Mouse (Mus musculus): Measurements from ENCODE around the gene Fam49a.
"Not testable (repeated sequence)": the region's sequence is repeated elsewhere in the genome, so short reads cannot be mapped to it uniquely, and the experiment has no call there.

The Fam49a gene

DNA sequence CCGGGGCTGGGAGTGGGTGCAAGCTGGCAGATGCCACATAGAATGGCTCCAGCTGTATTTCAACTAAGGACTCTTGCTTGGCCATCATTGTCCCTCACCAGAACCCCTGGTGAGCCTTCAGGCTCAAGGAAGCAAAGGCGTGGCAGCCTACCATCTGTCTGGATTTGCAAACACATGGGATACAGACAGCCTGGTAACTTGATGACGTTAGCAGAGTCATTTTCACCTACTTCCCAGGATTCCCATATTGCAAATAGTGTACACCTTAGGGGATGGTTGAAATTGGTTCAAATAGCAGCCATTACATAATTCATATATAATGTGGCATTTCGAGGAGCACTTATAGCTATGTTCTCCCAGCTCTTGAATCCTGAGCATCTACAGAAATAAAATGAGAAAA is 52.0 kb downstream of the Fam49a start:
- DNase-seq (ENCODE audit: low spot score in 2 of 2): no peak

GRCm38 (mm10) chr12:12314326-12314725 is 52.4 kb downstream of the Fam49a start:
- DNase-seq (ENCODE audit: low spot score in 2 of 2): no peak

- no peak for DNase-seq (ENCODE audit: low spot score in 2 of 2)
Measured at GRCm38 (mm10) chr12:12315011-12315410, 53.1 kb downstream of the Fam49a start.

- DNase-seq (ENCODE audit: low spot score in 2 of 2): no peak
Measured at GRCm38 (mm10) chr12:12316956-12317355, 55.0 kb downstream of the Fam49a start.

- DNase-seq (ENCODE audit: low spot score in 2 of 2): no peak
Measured at GRCm38 (mm10) chr12:12317606-12318005, 55.7 kb downstream of the Fam49a start.

DNA sequence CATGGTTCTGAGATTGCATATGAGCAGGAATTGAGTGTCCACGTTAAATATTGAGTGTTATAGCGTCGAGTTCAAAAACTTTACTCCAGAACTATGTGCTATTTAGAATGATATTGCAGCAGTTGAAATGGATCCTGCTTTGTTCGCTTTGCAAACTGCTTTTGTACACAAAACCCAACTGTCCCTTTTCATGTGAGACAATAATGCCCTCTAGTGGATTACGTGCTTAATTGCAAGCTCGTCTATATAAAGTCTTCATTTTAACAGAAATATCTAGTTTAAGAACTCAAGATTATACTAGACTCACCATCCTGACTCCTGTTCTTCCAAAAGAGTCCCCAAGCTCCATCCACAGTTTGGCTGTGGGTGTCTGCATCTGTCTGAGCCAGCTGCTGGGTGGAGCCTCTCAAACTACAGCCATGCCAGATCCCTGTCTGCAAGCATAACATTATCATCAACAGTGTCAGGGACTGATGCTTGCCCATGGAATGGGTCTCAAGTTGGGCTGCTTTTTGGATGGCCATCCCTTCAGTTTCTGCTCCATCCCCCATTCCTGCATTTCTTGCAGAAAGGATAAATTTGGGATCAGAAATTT is 56.3 kb downstream of the Fam49a start:
- DNase-seq (ENCODE audit: low spot score in 2 of 2): no peak

GRCm38 (mm10) chr12:12320693-12321092 is 58.8 kb downstream of the Fam49a start:
- DNase-seq (ENCODE audit: low spot score in 2 of 2): no peak

GRCm38 (mm10) chr12:12321111-12321510 is 59.2 kb downstream of the Fam49a start:
- DNase-seq (ENCODE audit: low spot score in 2 of 2): no peak

GRCm38 (mm10) chr12:12323084-12323483 is 61.1 kb downstream of the Fam49a start:
- DNase-seq (ENCODE audit: low spot score in 2 of 2): no peak

DNA sequence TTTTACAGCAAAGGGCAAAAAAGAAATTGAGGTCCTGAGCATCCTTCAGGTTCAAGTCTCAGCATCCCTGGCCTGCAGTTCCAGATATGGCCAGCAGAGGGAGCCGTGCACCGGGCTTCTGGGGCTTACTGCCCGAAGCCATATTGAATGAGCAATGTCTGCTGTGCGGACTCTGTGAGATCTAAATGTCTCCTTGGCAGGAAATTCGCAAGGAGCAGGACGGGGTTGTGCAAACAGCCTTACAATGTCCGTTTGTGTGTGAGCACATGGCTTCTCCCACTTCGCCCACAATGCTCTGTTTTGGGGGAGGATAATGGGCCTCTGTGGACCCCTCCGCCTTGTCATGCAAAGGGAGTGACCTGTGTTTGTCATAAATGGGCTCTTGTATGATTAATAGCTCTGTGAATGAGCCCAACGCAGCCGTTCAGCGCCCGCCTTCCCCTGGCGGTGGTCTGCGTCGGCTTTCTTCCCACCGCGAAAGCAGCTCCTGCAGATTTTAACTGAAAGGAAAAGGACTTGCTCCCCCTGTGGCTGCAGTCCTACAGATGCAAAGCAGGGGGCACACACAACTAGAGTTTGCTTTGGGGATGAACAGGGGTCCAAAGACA is 61.8 kb downstream of the Fam49a start:
- peak; percentile 94 for DNase-seq (ENCODE audit: low spot score in 2 of 2)

GRCm38 (mm10) chr12:12324266-12324665 is 62.3 kb downstream of the Fam49a start:
- DNase-seq (ENCODE audit: low spot score in 2 of 2): not testable (repeated sequence)

DNA sequence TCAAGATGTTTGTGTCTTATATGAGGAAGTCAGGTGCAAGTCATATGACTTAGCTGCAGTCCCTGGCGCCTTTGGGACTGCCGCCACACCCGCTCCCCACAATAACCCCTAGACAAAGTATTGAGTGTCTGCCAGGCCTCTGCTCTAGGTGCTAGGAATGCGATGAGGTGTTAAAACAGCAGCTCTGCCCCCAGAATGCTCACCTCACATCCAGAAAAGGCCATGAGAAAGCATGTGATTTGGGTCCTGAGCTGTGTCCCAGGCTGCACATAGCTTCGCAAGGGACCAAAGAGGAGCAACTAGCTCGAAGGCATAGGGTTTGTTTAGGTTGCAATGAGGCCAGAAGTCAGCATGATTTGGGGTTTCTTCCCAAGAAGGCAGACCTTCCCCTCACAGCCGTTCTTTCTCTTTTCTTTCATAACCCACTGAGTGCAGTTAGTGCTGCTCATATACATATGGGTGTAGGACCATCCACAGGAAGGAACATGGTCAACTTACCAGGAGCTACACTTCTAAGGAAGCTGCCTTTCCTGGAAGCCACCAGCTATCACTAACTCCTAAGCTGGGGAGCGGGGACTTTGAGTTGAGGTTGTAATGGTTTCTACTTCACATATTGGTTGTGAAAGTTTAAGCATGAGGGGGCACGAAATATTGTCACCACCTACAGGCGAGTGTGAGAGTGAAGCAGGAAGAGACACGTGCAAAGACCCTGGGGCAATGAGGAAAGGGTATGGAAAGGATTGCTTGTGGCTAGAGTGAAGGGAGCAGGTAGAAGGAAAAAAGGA is 71.8 kb downstream of the Fam49a start:
- DNase-seq (ENCODE audit: low spot score in 2 of 2): no peak

- no peak for DNase-seq (ENCODE audit: low spot score in 2 of 2)
Measured at GRCm38 (mm10) chr12:12334486-12334885, 72.5 kb downstream of the Fam49a start.

- DNase-seq (ENCODE audit: low spot score in 2 of 2): no peak
Measured at GRCm38 (mm10) chr12:12335566-12335965, 73.6 kb downstream of the Fam49a start.

DNA sequence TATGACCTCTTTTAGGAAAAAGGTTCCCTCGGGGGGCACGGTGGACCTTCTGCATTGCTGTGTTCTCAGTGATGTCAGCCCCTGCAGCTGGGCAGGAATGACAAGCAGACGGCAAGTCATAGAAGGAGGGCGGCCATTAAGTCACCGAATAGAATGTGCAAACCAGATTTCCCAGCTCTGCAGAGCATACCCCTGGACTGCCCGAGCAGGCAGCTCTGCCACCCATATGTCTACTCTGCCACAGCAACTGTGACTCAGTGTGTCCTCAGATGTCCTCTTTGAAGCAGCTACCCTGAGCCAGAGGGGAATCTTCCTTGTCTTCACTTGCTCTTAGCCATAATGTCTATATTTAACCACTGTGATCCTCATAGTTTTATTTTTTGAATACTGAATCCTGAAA is 75.4 kb downstream of the Fam49a start:
- DNase-seq (ENCODE audit: low spot score in 2 of 2): peak; percentile 46 to 74

- DNase-seq (ENCODE audit: low spot score in 2 of 2): no peak
Measured at GRCm38 (mm10) chr12:12343320-12343719, 81.4 kb downstream of the Fam49a start.

- no peak for DNase-seq (ENCODE audit: low spot score in 2 of 2)
Measured at GRCm38 (mm10) chr12:12348625-12349024, 86.7 kb downstream of the Fam49a start.

- no peak for DNase-seq (ENCODE audit: low spot score in 2 of 2)
Measured at GRCm38 (mm10) chr12:12349645-12350288, 87.8 kb downstream of the Fam49a start.

DNA sequence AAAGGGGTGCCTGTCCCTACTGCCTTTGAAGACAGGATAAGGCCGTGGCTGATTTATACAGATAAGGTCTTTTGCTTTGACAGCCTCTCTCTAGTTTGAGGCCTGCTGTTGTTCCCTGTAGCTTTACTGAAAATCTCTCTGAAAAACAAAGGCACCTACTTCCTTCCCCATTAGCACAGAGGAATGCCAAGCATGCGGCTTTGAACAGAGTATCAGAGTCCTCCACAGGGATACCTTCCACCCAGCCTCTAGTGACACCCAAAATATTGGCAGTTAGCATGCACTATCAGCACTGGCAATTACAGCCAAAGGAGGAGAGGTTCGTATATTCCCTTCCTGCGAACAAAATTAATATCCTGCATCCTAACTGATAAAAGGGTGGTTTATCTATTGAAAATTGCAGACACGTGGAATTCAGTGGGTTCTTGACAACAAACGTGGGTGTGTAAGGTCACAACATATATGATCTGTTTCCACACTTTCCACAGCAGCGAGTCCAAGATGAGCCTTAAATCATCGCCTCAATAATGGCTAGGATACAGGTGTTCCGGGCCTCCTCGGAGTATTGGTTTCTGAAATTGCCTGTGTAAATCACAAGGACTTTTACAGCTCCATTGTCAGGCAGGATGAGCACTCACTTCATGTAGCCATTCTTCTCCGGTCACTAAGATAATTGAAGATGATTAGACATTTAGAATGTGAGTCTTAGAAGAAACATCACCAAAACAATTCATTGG is 90.0 kb downstream of the Fam49a start:
- no peak for DNase-seq (ENCODE audit: low spot score in 2 of 2)

DNA sequence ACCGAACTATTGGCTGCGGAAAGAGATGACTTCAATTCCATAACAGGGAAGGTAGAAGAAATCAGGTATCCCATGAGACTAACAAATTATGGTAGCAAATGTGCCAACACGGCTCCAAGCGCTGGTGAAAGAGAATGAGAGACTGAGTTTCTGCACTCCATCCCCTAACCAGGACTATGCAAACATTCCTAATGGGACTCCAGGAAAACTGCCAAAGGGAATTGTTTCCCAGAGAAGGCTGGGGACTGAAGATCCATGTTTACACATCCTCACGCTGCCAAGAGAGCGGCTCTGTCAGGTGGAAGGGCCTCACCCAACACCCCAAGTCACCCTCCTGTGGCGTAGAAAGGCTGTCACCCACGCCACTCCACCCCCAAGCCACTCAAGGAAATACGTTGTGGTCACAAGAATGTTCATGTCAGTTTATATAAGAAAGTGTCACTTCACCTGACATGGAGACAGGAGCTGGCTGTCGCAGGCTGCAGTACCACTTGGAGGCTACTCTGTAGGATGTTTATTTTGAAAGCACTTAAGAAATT is 92.2 kb downstream of the Fam49a start:
- DNase-seq (ENCODE audit: low spot score in 2 of 2): no peak

DNA sequence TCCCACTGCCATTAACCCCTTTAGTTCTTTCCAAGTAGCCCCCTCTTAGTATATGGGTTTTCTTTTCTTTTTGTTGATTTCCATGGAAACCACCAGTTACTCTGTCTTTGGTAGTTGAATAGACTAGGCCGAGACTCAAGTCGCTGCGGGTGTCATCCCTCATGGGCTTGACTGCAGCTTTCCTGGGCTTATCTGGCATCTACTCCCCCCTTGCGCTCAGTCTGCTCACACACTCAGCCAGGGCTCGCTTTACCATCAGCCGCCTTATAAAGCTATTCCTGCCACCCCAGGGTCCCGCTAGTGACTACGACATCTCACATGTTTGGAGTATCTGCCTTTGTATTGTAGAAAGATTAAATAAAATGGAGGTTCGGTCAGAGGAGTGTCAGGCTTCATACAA is 94.1 kb downstream of the Fam49a start:
- DNase-seq (ENCODE audit: low spot score in 2 of 2): no peak

GRCm38 (mm10) chr12:12356463-12356862 is 94.5 kb downstream of the Fam49a start:
- peak in 1 of 2 experiments; percentile 30 for DNase-seq (ENCODE audit: low spot score in 2 of 2)

Data from frontal cortex, postnatal 36 days (tissue).